Mouse (Mus musculus) neural tube, embryonic 11.5 days (tissue): ENCODE data around the gene Spc24. TPM values are rescaled to one million over a fixed set of nuclear protein-coding genes. Genes with fewer than 3 reads are reported as not detected.

Experiments used
- ATAC-seq: fragments of 200-750 bp; cut with Nextera tagmentation; 2 replicates; pipeline ENCODE4 v1.8.0; 2017; ENCODE audit warnings: moderate number of reproducible peaks, mild to moderate bottlenecking, moderate TSS enrichment, moderate library complexity; ENCODE audit not compliant: insufficient read depth, low FRiP score, low TSS enrichment
- DNase-seq: peaks from one replicate; pipeline ENCODE4 v3.0.0-alpha.2; 2015; ENCODE audit warnings: low spot score
- H3K27ac ChIP-seq: fragments of 300-500 bp; sonication (generic); 2 replicates; pipeline ENCODE4 v1.5.1; 2014; ENCODE audit warnings: low read depth, mild to moderate bottlenecking, low read length
- H3K27me3 ChIP-seq: fragments of 300-500 bp; sonication (generic); 2 replicates; pipeline ENCODE4 v1.6.1; 2014; ENCODE audit warnings: mild to moderate bottlenecking, low read length, mixed read lengths; ENCODE audit not compliant: control insufficient read depth, insufficient read depth
- H3K36me3 ChIP-seq: fragments of 300-500 bp; sonication (generic); 2 replicates; pipeline ENCODE4 v1.6.1; 2014; ENCODE audit warnings: mild to moderate bottlenecking, low read length, moderate library complexity, mixed read lengths; ENCODE audit not compliant: control insufficient read depth, insufficient read depth
- H3K4me1 ChIP-seq: fragments of 300-500 bp; sonication (generic); 2 replicates; pipeline ENCODE4 v1.6.1; 2014; ENCODE audit warnings: low read length, mixed read lengths; ENCODE audit not compliant: control insufficient read depth, insufficient read depth
- H3K4me2 ChIP-seq: fragments of 300-500 bp; sonication (generic); 2 replicates; pipeline ENCODE4 v1.6.1; 2014; ENCODE audit warnings: low read depth, mild to moderate bottlenecking, moderate library complexity
- H3K4me3 ChIP-seq: fragments of 300-500 bp; sonication (generic); 2 replicates; pipeline ENCODE4 v1.5.1; 2014; ENCODE audit warnings: low read depth, low read length
- H3K9ac ChIP-seq: fragments of 300-500 bp; sonication (generic); 2 replicates; pipeline ENCODE4 v1.6.1; 2014; ENCODE audit warnings: mild to moderate bottlenecking, low read length
- H3K9me3 ChIP-seq: fragments of 300-500 bp; sonication (generic); 2 replicates; pipeline ENCODE4 v1.6.1; 2016; ENCODE audit warnings: low read length; ENCODE audit not compliant: control insufficient read depth
- WGBS: fragments of 180-500 bp; shearing (Covaris S2); extraction: QIAGEN DNeasy Blood & Tissue Kit; methylation state at CpG from one replicate; pipeline ENCODE4 v1.1.7; 2014; 5-methylcytosine and 5-hydroxymethylcytosine counted together
- polyA plus RNA-seq: library from polyadenylated mRNA; unstranded; fragments of >200 nt; fragmentation: Nextera tagmentation; extraction: Ambion mirVana; gene quantifications from 2 replicates; pipeline ENCODE4 v1.2.1, GENCODE M21; 2014

Gene Spc24
- polyA plus RNA-seq, 1 experiment from 2014 or later, result 117 TPM

- H3K9me3 ChIP-seq, result no peaks in the 10 kb centered on the region
- H3K4me2 ChIP-seq, result no peak overlapping the region
- 95% methylated on average over 7 of the region's 7 CpGs for WGBS
- H3K4me3 ChIP-seq, result no peak overlapping the region
- peaks cover 53% of the 10 kb centered on the region for H3K36me3 ChIP-seq
- no peak overlapping the region for H3K9ac ChIP-seq
- H3K4me1 ChIP-seq, result no peaks in the 10 kb centered on the region
- H3K27me3 ChIP-seq, result no peaks in the 10 kb centered on the region
- H3K27ac ChIP-seq, result no peak overlapping the region
- no peak for ATAC-seq
- DNase-seq, result no peak
These were observed 26.1 kb downstream of the Spc24 start for GRCm38 (mm10) chr9:21733989-21734388.

- H3K9me3 ChIP-seq, result no peaks in the 10 kb centered on the region
- H3K9ac ChIP-seq, result no peak overlapping the region
- ATAC-seq (no peak), DNase-seq (no peak)
- H3K4me3 ChIP-seq, result no peak overlapping the region
- H3K36me3 ChIP-seq, result peaks cover 49% of the 10 kb centered on the region
- H3K4me2 ChIP-seq, result no peak overlapping the region
- H3K27ac ChIP-seq, result no peak overlapping the region
- H3K4me1 ChIP-seq, result no peaks in the 10 kb centered on the region
- H3K27me3 ChIP-seq, result no peaks in the 10 kb centered on the region
- WGBS, result 91% methylated on average over 17 of the region's 17 CpGs
These were observed 26.7 kb downstream of the Spc24 start for GRCm38 (mm10) chr9:21733446-21733845.

- Histone ChIP-seq H3K9me3 (no peaks in the 10 kb centered on the region), H3K36me3 (peaks cover 43% of the 10 kb centered on the region), H3K9ac (no peak overlapping the region), H3K4me1 (no peaks in the 10 kb centered on the region), H3K4me3 (no peak overlapping the region), H3K27me3 (no peaks in the 10 kb centered on the region), H3K27ac (no peak overlapping the region), H3K4me2 (no peak overlapping the region)
- 95% methylated on average over 9 of the region's 9 CpGs for WGBS
- ATAC-seq (no peak), DNase-seq (no peak)
These were observed 27.8 kb downstream of the Spc24 start for GRCm38 (mm10) chr9:21732288-21732687.

- WGBS, result 85% methylated on average over 7 of the region's 7 CpGs
- Histone ChIP-seq H3K36me3 (peaks cover 31% of the 10 kb centered on the region), H3K27me3 (no peaks in the 10 kb centered on the region), H3K4me1 (peaks cover 13% of the 10 kb centered on the region), H3K9me3 (no peaks in the 10 kb centered on the region), H3K4me3 (no peak overlapping the region), H3K9ac (no peak overlapping the region), H3K4me2 (no peak overlapping the region), H3K27ac (no peak overlapping the region)
- DNase-seq (no peak), ATAC-seq (no peak)
These were observed 30.8 kb downstream of the Spc24 start for GRCm38 (mm10) chr9:21729264-21729663.

GRCm38 (mm10) chr9:21728261-21728832 is 31.8 kb downstream of the Spc24 start:
- 92% methylated on average over 10 of the region's 10 CpGs for WGBS
- peaks cover 13% of the 10 kb centered on the region for H3K4me1 ChIP-seq

GRCm38 (mm10) chr9:21726218-21726975 is 33.7 kb downstream of the Spc24 start:
- DNase-seq, result no peak
- Histone ChIP-seq H3K27ac (no peak overlapping the region), H3K4me1 (peaks cover 13% of the 10 kb centered on the region), H3K36me3 (peaks cover 11% of the 10 kb centered on the region), H3K9ac (no peak overlapping the region), H3K9me3 (no peaks in the 10 kb centered on the region), H3K27me3 (no peaks in the 10 kb centered on the region), H3K4me3 (no peak overlapping the region), H3K4me2 (peak overlapping the region; percentile 31; the same call in 1 of the 2 replicates)
- WGBS, result 79% methylated on average over 14 of the region's 14 CpGs
- no peak for ATAC-seq

More at GRCm38 (mm10) chr9:21728261-21728832, 31.8 kb downstream of the Spc24 start:
- no peak for ATAC-seq
- H3K36me3 ChIP-seq, result peaks cover 23% of the 10 kb centered on the region
- H3K9ac ChIP-seq, result no peak overlapping the region
- DNase-seq, result no peak
- no peaks in the 10 kb centered on the region for H3K9me3 ChIP-seq
- H3K4me3 ChIP-seq, result no peak overlapping the region
- H3K4me2 ChIP-seq, result no peak overlapping the region
- H3K27me3 ChIP-seq, result no peaks in the 10 kb centered on the region
- no peak overlapping the region for H3K27ac ChIP-seq

- Histone ChIP-seq H3K4me2 (peak overlapping the region; percentile 84), H3K27me3 (no peaks in the 10 kb centered on the region), H3K27ac (no peak overlapping the region; the same call in 1 of the 2 replicates), H3K36me3 (peaks cover 11% of the 10 kb centered on the region), H3K4me3 (peak overlapping the region; percentile 74), H3K4me1 (peaks cover 13% of the 10 kb centered on the region), H3K9me3 (no peaks in the 10 kb centered on the region), H3K9ac (peak overlapping the region; percentile 22)
- DNase-seq (no peak), ATAC-seq (no peak)
- WGBS, result 89% methylated on average over 23 of the region's 23 CpGs
These were observed 34.6 kb downstream of the Spc24 start for GRCm38 (mm10) chr9:21725224-21726121.

- no peaks in the 10 kb centered on the region for H3K9me3 ChIP-seq
- H3K27me3 ChIP-seq, result no peaks in the 10 kb centered on the region
- H3K4me2 ChIP-seq, result peak overlapping the region; percentile 84
- peak overlapping the region; percentile 74 for H3K4me3 ChIP-seq
- DNase-seq (peak; percentile 95), ATAC-seq (peak; percentile 96)
- peaks cover 8% of the 10 kb centered on the region for H3K36me3 ChIP-seq
- peaks cover 13% of the 10 kb centered on the region for H3K4me1 ChIP-seq
- peak overlapping the region; percentile 94 for H3K27ac ChIP-seq
- H3K9ac ChIP-seq, result peak overlapping the region; percentile 74
- WGBS, result 0% methylated on average over 17 of the region's 18 CpGs
These were observed 36.0 kb downstream of the Spc24 start for GRCm38 (mm10) chr9:21724147-21724536.
